Mouse (Mus musculus) G1E-ER4 (cell line): ENCODE data around the gene Zmynd8. TPM values are rescaled to one million over a fixed set of nuclear protein-coding genes. Genes with fewer than 3 reads are reported as not detected.

Experiments used
- GATA1 ChIP-seq: IDR thresholded peaks from one replicate; pipeline ENCODE4 v1.8.0; 2012; ENCODE audit warnings: low read length, inconsistent platforms
- polyA plus RNA-seq: library from polyadenylated mRNA; stranded (reverse); fragments of >175 nt; gene quantifications from 2 replicates; pipeline ENCODE4 v1.2.3, GENCODE M21; 2012

The Zmynd8 gene
- polyA plus RNA-seq, 1 experiment = 76.5 TPM

DNA sequence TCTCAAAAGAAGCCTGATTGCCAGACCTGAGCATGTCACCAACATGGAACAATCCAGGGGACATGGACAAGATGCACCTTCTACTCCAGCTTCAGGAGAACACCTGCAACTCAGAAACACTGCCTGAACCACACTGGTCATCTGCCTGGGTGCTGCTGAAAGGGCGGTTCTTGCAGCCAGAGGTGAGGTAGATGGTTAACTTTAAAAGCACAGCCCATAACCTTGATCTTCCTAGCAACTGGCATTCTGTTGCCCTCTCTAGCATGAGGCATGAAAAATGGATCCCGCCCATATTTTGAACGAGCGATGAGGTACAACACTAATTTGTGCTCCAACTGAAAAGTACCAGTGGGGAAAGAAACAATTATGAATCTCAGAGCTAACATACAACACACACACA, 21.6 kb downstream of the Zmynd8 start:
- TF ChIP-seq GATA1 = no peak

- no peak for TF ChIP-seq GATA1
These were observed 22.5 kb downstream of the Zmynd8 start for GRCm38 (mm10) chr2:165876201-165876918.

DNA sequence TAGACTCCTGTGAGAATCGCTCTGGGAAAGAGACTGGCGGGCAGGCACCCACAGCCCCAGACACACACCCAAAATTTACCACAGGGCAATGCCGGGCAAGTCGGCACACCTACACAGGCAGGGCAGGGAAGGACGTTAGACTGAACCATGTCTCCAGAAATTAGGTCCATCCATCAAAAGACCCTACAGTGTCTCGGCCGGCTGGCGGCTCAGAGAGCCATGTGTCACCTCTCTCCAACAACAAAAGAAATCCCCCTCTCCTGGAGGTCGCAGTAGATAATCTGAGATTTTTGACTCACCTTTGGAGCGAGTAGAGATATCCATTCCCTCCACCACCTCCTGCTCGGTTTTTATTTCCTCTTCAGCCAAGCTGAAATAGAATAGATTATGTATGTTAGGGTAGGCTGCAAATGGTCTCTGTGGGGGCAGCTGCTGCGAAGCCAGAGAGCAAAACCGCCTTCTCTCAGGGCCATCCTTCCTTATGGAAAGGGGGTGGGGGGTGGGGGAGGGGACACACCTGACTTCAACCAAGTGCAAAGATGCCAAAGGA, 23.3 kb downstream of the Zmynd8 start:
- no peak for TF ChIP-seq GATA1

DNA sequence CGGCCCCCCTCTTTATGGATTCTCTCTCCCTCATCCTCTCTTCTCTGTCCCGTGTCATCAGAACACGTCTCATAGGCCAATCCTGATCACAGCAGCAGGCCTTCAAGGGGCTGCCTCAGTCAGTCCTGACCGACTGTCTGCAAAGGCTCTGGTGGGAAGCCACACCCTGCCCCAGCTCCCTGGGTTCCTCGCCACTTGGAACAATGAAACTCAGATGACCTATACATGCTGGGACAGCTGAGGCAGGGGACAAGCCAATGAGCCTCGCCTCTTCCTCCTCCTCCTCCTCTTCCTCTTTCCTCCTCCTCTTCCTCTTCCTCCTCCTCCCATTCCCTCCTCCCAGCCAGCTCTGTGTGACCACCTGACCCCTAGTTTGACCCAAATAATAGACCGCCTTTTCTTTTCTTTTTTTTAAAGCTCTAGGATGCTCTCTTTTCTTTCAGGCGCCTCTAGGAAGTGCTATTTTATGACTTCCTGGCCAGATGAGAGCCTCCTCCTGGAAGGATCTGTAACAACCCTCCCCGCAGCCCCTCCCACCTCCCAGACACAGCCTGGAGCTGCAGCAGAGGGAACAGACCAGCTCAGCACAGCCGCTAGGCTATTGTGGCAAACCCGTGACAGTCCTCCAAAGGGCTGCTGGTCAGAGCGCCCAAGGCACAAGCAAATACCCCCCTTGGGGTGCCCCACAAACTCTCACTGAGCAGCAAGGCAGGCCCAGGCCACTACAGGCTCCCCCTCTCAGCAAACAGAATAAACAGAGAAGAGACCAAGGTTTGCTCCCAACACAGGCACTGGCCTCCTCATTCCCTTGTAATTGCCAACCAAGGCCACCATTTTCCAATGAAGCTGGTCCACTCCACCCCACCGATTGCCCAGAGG, 24.1 kb downstream of the Zmynd8 start:
- no peak for TF ChIP-seq GATA1

DNA sequence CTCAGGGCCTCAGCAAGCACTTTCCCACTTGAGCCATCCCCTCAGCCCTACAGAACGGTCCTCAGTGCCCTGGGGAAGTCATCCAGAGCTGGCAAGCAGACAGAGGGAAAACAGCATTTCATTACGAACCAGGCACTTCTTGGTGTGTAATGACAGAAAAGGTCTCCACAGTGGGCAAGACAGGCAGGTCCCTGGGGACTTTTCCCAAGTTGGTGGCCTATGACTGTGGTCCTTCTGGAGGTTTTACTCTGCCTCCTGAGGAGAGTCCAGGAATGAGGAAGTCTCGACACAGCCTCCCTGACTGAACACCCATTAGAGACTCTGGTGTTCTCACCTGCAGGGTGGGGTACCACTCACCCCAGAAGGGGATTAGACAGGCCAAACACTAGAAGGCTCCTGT, 25.0 kb downstream of the Zmynd8 start:
- no peak for TF ChIP-seq GATA1

DNA sequence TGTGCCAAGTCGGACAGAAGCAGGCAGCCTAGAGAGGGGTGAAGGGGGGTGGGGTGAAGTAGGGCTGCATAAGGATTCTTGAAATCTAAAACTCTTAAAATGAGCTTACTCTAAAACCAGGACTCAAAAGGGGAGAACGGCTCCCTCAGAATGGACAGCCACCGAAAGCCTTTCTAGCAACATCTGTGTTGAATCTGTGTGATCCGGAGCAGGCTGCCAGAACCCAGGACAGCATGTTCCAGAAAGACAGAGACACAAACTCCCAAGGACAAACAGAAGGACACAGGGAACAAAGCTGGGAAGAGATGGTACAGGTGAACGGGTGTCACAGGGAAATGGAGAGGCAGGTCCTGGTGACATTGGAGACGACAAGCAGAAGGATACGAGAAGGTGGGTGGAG, 25.6 kb downstream of the Zmynd8 start:
- TF ChIP-seq GATA1 = no peak

DNA sequence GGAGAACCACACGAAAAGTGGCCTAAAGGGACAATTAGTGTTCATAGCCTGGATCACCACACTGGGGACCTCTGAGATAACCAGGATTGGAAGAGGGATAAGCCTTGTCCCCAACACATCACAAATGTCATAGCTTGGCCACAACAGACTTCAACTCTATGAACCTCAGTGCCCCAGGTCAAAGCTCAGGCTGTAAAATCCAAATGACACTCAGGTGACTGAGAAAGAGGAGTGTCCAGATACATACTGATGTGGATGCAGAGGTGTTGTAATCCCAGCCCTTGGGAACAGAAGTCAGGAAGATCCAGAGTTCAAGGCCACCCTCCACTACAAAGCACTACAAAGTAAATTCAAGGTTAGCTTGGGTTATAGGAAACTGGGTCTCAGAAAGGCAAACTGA, 29.6 kb downstream of the Zmynd8 start:
- TF ChIP-seq GATA1 = no peak

DNA sequence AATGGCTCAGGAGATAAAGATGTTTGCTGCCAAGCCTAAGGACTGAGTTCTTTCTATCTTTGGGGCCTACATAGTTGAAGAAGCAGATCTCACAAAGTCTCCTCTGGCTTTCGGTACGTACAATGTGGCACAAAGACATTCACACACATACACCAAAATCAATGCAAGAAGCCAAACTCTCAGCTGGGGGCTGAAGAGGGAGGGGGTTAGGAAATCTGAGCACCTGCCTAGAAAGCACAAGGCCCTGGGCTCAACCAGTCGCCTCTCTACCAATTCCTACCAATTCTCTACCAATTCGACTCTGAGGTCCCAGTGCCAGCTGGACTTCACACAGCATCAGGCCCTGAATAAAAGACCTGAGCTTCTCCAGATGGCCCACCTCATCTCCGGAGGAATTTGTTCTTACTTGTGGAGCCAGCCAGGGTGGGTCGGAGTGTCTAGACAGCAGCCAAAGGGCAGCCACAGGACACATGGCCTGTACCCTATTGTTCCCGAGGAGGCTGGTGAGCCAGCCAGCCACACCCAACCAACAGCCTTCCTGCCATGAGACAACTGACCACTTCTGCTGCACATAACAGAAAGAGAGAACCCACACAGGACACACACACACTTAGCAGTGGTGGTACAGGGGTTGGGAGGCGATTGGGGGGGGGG, 30.2 kb downstream of the Zmynd8 start:
- TF ChIP-seq GATA1 = no peak

DNA sequence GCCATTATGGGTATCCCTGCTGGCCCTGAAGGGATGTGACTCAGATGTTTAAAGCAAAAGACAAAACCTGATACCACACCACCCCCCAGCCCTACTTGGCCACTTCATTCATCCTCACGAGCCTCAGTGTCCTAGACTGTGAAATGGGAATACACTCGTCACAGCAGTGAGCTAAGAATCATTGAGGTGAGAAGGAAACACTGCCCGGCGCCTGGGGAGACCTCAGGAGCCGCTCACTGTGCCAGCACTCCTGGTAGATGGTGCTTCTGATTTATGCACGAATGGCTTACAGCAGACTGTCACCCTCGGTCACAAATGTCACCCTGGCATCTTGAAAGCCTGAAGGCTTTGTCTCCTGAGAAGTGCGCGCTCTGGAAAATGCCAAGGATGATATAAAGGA, 31.3 kb downstream of the Zmynd8 start:
- no peak for TF ChIP-seq GATA1

GRCm38 (mm10) chr2:165866951-165867387, 31.8 kb downstream of the Zmynd8 start:
- no peak for TF ChIP-seq GATA1

DNA sequence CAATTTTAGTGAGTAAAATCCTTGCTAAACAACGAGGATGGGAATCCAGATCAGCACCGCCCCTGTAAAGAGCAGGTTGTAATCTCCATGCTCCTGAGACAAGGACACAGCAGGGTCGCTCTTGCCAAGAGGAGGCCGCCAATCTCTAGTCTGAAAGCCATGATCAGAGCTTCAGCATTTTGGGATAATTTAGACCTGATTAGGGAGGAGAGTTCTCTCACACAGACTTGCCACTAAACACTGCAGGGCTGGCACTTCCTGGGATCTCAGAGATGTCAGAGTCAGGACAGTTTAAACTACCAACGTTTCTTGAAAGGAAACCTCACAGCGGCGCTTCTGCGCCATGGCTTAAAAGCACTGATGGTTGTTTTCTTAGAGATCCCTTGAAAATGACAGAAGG, 32.4 kb downstream of the Zmynd8 start:
- no peak for TF ChIP-seq GATA1

DNA sequence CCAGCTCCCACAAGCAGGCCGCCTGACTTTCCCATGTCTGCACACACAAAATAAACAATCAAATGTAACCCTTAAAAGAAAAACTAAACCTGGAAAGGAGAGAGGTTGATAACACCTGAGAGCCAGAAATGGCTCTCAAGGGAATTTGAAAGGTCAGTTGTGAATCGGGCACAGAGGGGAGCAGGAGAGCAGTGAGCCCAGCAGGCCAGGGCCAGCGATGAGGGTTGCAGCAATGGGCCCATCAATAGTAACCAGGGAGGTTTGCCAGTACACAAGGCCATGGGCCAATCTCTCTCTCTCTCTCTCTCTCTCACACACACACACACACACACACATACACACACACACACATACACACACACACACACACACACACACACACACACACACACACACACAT, 34.0 kb downstream of the Zmynd8 start:
- TF ChIP-seq GATA1 = no peak

DNA sequence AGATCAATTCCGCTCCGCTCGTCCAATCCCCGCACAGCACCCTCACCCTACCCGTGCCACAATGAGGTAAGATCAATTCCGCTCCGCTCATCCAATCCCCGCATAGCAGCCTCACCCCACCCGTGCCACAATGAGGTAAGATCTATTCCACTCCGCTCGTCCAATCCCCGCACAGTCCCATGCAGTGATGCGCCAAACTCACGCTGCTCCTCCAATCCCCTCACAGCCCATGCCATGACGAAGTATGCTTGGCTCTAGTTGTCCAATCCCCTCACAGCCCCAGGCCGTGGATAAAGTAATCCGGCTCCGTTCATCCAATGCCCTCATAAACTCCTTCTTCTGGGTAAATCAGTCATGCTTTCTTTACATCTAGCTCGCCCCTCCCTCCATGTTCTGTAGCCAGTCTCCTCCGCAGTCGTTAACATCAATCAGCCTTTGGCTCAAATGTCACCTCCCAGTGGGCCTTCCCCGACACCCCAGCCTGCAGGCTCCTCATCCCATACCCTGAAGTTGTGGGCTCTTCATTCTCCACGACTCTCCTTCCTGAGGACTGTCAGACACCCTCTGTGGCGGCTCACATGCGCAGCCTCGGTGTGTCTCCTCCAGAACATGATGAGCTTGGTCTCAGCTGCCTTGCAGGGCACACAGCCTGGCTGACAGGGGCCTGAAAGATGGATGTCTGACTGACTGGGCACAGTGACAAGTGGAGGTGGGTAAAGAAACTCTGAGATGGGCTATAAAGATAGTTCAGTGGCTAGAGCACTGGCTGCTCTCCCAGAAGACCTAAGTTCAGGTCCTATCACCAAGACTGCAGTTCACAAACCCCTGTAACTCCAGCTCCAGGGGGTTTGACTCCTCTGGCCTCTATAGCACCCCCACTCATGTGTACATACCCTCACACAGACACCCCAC, 36.9 kb downstream of the Zmynd8 start:
- no peak for TF ChIP-seq GATA1

DNA sequence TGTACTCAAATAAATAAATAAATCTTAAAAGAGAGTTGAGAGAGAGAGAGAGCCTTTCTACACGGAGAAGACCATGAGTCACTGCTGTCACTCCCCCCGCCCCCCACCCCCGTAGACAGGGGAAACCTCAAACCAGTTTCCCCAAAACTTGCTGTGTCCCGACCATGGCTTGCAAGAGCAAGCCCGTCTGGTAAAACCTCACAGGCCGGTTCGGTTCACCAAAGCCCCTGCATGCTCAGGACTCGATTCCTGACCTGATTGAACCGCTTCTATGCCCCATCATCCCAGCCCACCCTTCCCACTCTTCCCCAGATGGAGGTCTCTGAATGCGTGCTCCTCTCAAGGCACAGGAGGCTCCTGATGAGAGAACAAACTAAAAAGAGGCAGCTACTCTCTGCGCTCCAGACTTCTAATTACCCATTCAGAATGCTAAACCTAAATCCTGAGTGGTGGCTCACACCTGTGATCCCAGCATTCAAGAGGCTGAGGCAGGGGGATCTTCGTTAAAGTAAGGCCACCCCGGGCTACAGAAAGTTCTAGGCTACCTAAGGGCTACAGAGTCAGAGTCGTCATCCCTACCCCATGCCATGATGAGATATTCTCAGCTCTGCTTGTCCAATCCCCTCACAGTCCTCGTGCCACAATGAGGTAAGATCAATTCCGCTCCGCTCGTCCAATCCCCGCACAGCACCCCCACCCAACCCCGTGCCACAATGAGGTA, 37.7 kb downstream of the Zmynd8 start:
- no peak for TF ChIP-seq GATA1
